Mouse (Mus musculus) liver, embryonic 11.5 days (tissue): ENCODE data around the gene Esrrg. TPM values are rescaled to one million over a fixed set of nuclear protein-coding genes. Genes with fewer than 3 reads are reported as not detected.
A peak's percentile ranks its signal among the peaks of the same experiment; 100 is the strongest.

Experiments
- ATAC-seq: fragments of 200-750 bp; cut with Nextera tagmentation; replicated peaks from 2 replicates; pipeline ENCODE4 v1.8.0; 2017; ENCODE audit warnings: moderate number of reproducible peaks, mild to moderate bottlenecking, moderate TSS enrichment, moderate library complexity; ENCODE audit not compliant: low FRiP score
- DNase-seq: peaks from one replicate; pipeline ENCODE4 v3.0.0-alpha.2; 2017; ENCODE audit warnings: low spot score
- H3K27ac ChIP-seq: fragments of 300-500 bp; sonication (generic); 2 replicates; pipeline ENCODE4 v1.5.1; 2014; ENCODE audit warnings: mild to moderate bottlenecking, low read depth, low read length, control low read depth
- H3K27me3 ChIP-seq: fragments of 300-500 bp; sonication (generic); replicated peaks from 2 replicates; pipeline ENCODE4 v1.6.1; 2014; ENCODE audit warnings: low read length, mixed read lengths; ENCODE audit not compliant: control insufficient read depth, insufficient read depth
- H3K36me3 ChIP-seq: fragments of 300-500 bp; sonication (generic); 2 replicates; pipeline ENCODE4 v1.6.1; 2014; ENCODE audit warnings: mild to moderate bottlenecking, low read length, moderate library complexity, mixed read lengths; ENCODE audit not compliant: control insufficient read depth, insufficient read depth
- H3K4me1 ChIP-seq: fragments of 300-500 bp; sonication (generic); replicated peaks from 2 replicates; pipeline ENCODE4 v1.6.1; 2014; ENCODE audit warnings: low read length, mixed read lengths; ENCODE audit not compliant: control insufficient read depth, insufficient read depth
- H3K4me2 ChIP-seq: fragments of 300-500 bp; sonication (generic); 2 replicates; pipeline ENCODE4 v1.6.1; 2014; ENCODE audit warnings: mild to moderate bottlenecking, control low read depth, moderate library complexity
- H3K4me3 ChIP-seq: fragments of 300-500 bp; sonication (generic); 2 replicates; pipeline ENCODE4 v1.5.1; 2014; ENCODE audit warnings: low read depth, low read length, control low read depth
- H3K9ac ChIP-seq: fragments of 300-500 bp; sonication (generic); 2 replicates; pipeline ENCODE4 v1.6.1; 2014; ENCODE audit warnings: low read depth, low read length, control low read depth
- H3K9me3 ChIP-seq: fragments of 300-500 bp; sonication (generic); 2 replicates; pipeline ENCODE4 v1.6.1; 2016; ENCODE audit warnings: low read length, inconsistent platforms, mixed read lengths; ENCODE audit not compliant: control insufficient read depth
- WGBS: fragments of 180-500 bp; shearing (Covaris S2); extraction: QIAGEN DNeasy Blood & Tissue Kit; methylation state at CpG from one replicate; pipeline ENCODE4 v1.1.7; 2014; 5-methylcytosine and 5-hydroxymethylcytosine counted together
- polyA plus RNA-seq: library from polyadenylated mRNA; unstranded; fragments of >200 nt; fragmentation: Nextera tagmentation; extraction: Ambion mirVana; gene quantifications from 2 replicates; pipeline ENCODE4 v1.2.1, GENCODE M21; 2014

Esrrg gene
- polyA plus RNA-seq, 1 experiment from 2014 or later: 0.95 TPM

- ATAC-seq: no peak
- H3K36me3 ChIP-seq: no peaks in the 10 kb centered on the region
- H3K27ac ChIP-seq: no peak overlapping the region
- H3K4me2 ChIP-seq: no peak overlapping the region
- 86% methylated on average over 2 of the region's 2 CpGs for WGBS
- H3K4me1 ChIP-seq: no peaks in the 10 kb centered on the region
- no peak overlapping the region for H3K9ac ChIP-seq
- no peaks in the 10 kb centered on the region for H3K9me3 ChIP-seq
- no peak for DNase-seq
- H3K27me3 ChIP-seq: no peaks in the 10 kb centered on the region
- no peak overlapping the region for H3K4me3 ChIP-seq
Measured at GRCm38 (mm10) chr1:188152011-188152410, 543.4 kb downstream of the Esrrg start.

GRCm38 (mm10) chr1:188153665-188154064 lies 545.1 kb downstream of the Esrrg start:
- no peak for ATAC-seq
- no peak for DNase-seq
- H3K9ac ChIP-seq: no peak overlapping the region
- H3K4me1 ChIP-seq: no peaks in the 10 kb centered on the region
- no peak overlapping the region for H3K4me2 ChIP-seq
- no peak overlapping the region for H3K27ac ChIP-seq
- no peaks in the 10 kb centered on the region for H3K36me3 ChIP-seq
- no peaks in the 10 kb centered on the region for H3K9me3 ChIP-seq
- H3K4me3 ChIP-seq: no peak overlapping the region
- H3K27me3 ChIP-seq: no peaks in the 10 kb centered on the region
- WGBS: 88% methylated on average over 2 of the region's 2 CpGs

GRCm38 (mm10) chr1:188154466-188155110 lies 546.0 kb downstream of the Esrrg start:
- Histone ChIP-seq H3K27ac (no peak overlapping the region), H3K36me3 (no peaks in the 10 kb centered on the region), H3K9ac (no peak overlapping the region), H3K27me3 (no peaks in the 10 kb centered on the region), H3K4me1 (no peaks in the 10 kb centered on the region), H3K4me2 (peak overlapping the region; percentile 38), H3K4me3 (no peak overlapping the region), H3K9me3 (no peaks in the 10 kb centered on the region)
- DNase-seq (no peak), ATAC-seq (peak; percentile 76)
- WGBS: 48% methylated on average over 14 of the region's 14 CpGs

GRCm38 (mm10) chr1:188155135-188155779 lies 546.7 kb downstream of the Esrrg start:
- H3K27me3 ChIP-seq: no peaks in the 10 kb centered on the region
- WGBS: 86% methylated on average over 22 of the region's 22 CpGs
- no peak overlapping the region; the same call in 1 of the 2 replicates for H3K4me2 ChIP-seq
- no peak overlapping the region for H3K4me3 ChIP-seq
- no peak overlapping the region for H3K9ac ChIP-seq
- H3K36me3 ChIP-seq: no peaks in the 10 kb centered on the region
- no peaks in the 10 kb centered on the region for H3K4me1 ChIP-seq
- H3K9me3 ChIP-seq: no peaks in the 10 kb centered on the region
- no peak for DNase-seq
- no peak for ATAC-seq
- H3K27ac ChIP-seq: no peak overlapping the region

GRCm38 (mm10) chr1:188156520-188156919 lies 547.9 kb downstream of the Esrrg start:
- WGBS: 90% methylated on average over 5 of the region's 5 CpGs
- Histone ChIP-seq H3K4me1 (no peaks in the 10 kb centered on the region), H3K27me3 (no peaks in the 10 kb centered on the region), H3K36me3 (no peaks in the 10 kb centered on the region), H3K4me2 (no peak overlapping the region), H3K4me3 (no peak overlapping the region), H3K27ac (no peak overlapping the region), H3K9me3 (no peaks in the 10 kb centered on the region), H3K9ac (no peak overlapping the region)
- no peak for DNase-seq
- no peak for ATAC-seq

- H3K4me1 ChIP-seq: no peaks in the 10 kb centered on the region
- H3K9ac ChIP-seq: no peak overlapping the region
- H3K36me3 ChIP-seq: no peaks in the 10 kb centered on the region
- WGBS: 73% methylated on average over 7 of the region's 7 CpGs
- no peaks in the 10 kb centered on the region for H3K27me3 ChIP-seq
- no peak overlapping the region for H3K4me2 ChIP-seq
- no peak for DNase-seq
- H3K4me3 ChIP-seq: no peak overlapping the region
- ATAC-seq: no peak
- no peaks in the 10 kb centered on the region for H3K9me3 ChIP-seq
- no peak overlapping the region for H3K27ac ChIP-seq
Measured at GRCm38 (mm10) chr1:188157237-188157955, 548.8 kb downstream of the Esrrg start.

GRCm38 (mm10) chr1:188158675-188159074 lies 550.1 kb downstream of the Esrrg start:
- no peak overlapping the region for H3K27ac ChIP-seq
- no peak for ATAC-seq

GRCm38 (mm10) chr1:188159108-188159507 lies 550.5 kb downstream of the Esrrg start:
- Histone ChIP-seq H3K9me3 (no peaks in the 10 kb centered on the region), H3K36me3 (no peaks in the 10 kb centered on the region), H3K27ac (no peak overlapping the region), H3K4me1 (no peaks in the 10 kb centered on the region), H3K27me3 (no peaks in the 10 kb centered on the region), H3K4me3 (no peak overlapping the region), H3K4me2 (no peak overlapping the region), H3K9ac (no peak overlapping the region)
- DNase-seq (no peak), ATAC-seq (no peak)
- 78% methylated on average over 2 of the region's 2 CpGs for WGBS

More at GRCm38 (mm10) chr1:188158675-188159074, 550.1 kb downstream of the Esrrg start:
- no peak for DNase-seq
- Histone ChIP-seq H3K4me1 (no peaks in the 10 kb centered on the region), H3K9ac (no peak overlapping the region), H3K4me2 (no peak overlapping the region), H3K27me3 (no peaks in the 10 kb centered on the region), H3K9me3 (no peaks in the 10 kb centered on the region), H3K36me3 (no peaks in the 10 kb centered on the region), H3K4me3 (no peak overlapping the region)
- 78% methylated on average over 1 of the region's 1 CpGs for WGBS
